Mouse (Mus musculus): ENCODE data around the gene Rab11fip5. TPM values are rescaled to one million over a fixed set of nuclear protein-coding genes. Genes with fewer than 3 reads are reported as not detected.

Rab11fip5 gene
- polyA plus RNA-seq (2015; fragmentation: Nextera tagmentation; extraction: Ambion mirVana): 14.1 and 14.2 TPM in 2 replicates

- WGBS: 2% methylated on average over 67 of the region's 80 CpGs
- H3K9ac ChIP-seq: peak within 1 kb of the TSS; percentile 73
- no peaks in the 10 kb centered on the region for H3K9me3 ChIP-seq
- peaks cover 37% of the 10 kb centered on the region for H3K4me1 ChIP-seq
- peak within 1 kb of the TSS; percentile 47 for H3K27ac ChIP-seq
- peak within 1 kb of the TSS; percentile 74 for H3K4me3 ChIP-seq
- H3K36me3 ChIP-seq: no peaks in the 10 kb centered on the region
- no peaks in the 10 kb centered on the region for H3K27me3 ChIP-seq
- peak within 1 kb of the TSS; percentile 92 for H3K4me2 ChIP-seq
- ATAC-seq (ENCODE audit: borderline replicate concordance, extremely low read depth, low FRiP score, low TSS enrichment): peak; percentile 10
These were observed at the start of gene Rab11fip5 for GRCm38 (mm10) chr6:85373951-85374733. TSS of gene Rab11fip5 (minus strand) at chr6:85374634.

GRCm38 (mm10) chr6:85423836-85424379 is 49.5 kb upstream of the Rab11fip5 start, which contains the start of gene Noto:
TSS of gene Noto (plus strand) at chr6:85423886.
- Histone ChIP-seq H3K27ac (peak within 1 kb of the TSS; percentile 57), H3K4me1 (0 out of 2 replicates have a peak, but pooled peaks cover 11% of the 10 kb centered on the region), H3K4me2 (peak within 1 kb of the TSS; percentile 22; the same call in 1 of the 2 replicates), H3K4me3 (no peak within 1 kb of the TSS), H3K9ac (no peak within 1 kb of the TSS), H3K27me3 (no peaks in the 10 kb centered on the region; the same call in 1 of the 2 replicates), H3K36me3 (no peaks in the 10 kb centered on the region), H3K9me3 (no peaks in the 10 kb centered on the region)
- no peak for ATAC-seq (ENCODE audit: borderline replicate concordance, extremely low read depth, low FRiP score, low TSS enrichment)
- 10% methylated on average over 28 of the region's 28 CpGs for WGBS

GRCm38 (mm10) chr6:85419150-85419549 is 44.7 kb upstream of the Rab11fip5 start:
- no peak; the same call in 1 of the 2 replicates for ATAC-seq (ENCODE audit: borderline replicate concordance, extremely low read depth, low FRiP score, low TSS enrichment)
- Histone ChIP-seq H3K4me1 (0 out of 2 replicates have a peak, but pooled peaks cover 11% of the 10 kb centered on the region), H3K36me3 (no peaks in the 10 kb centered on the region), H3K9ac (no peak overlapping the region), H3K9me3 (no peaks in the 10 kb centered on the region), H3K4me2 (no peak overlapping the region), H3K27ac (peak overlapping the region; percentile 61), H3K4me3 (no peak overlapping the region), H3K27me3 (no peaks in the 10 kb centered on the region; the same call in 1 of the 2 replicates)
- WGBS: 42% methylated on average over 2 of the region's 2 CpGs

GRCm38 (mm10) chr6:85415829-85416228 is 41.4 kb upstream of the Rab11fip5 start:
- no peak overlapping the region for H3K4me3 ChIP-seq
- no peaks in the 10 kb centered on the region for H3K36me3 ChIP-seq
- no peaks in the 10 kb centered on the region for H3K4me1 ChIP-seq
- peak overlapping the region; percentile 3; the same call in 1 of the 2 replicates for H3K4me2 ChIP-seq
- no peak overlapping the region for H3K9ac ChIP-seq
- peak overlapping the region; percentile 87 for H3K27ac ChIP-seq
- no peak for ATAC-seq (ENCODE audit: borderline replicate concordance, extremely low read depth, low FRiP score, low TSS enrichment)
- H3K27me3 ChIP-seq: no peaks in the 10 kb centered on the region
- 38% methylated on average over 3 of the region's 3 CpGs for WGBS
- no peaks in the 10 kb centered on the region for H3K9me3 ChIP-seq

GRCm38 (mm10) chr6:85410771-85411273 is 36.4 kb upstream of the Rab11fip5 start:
- H3K27me3 ChIP-seq: peaks cover 35% of the 10 kb centered on the region
- no peaks in the 10 kb centered on the region for H3K36me3 ChIP-seq
- no peak overlapping the region for H3K9ac ChIP-seq
- H3K4me1 ChIP-seq: no peaks in the 10 kb centered on the region
- peak; percentile 69; the same call in 1 of the 2 replicates for ATAC-seq (ENCODE audit: borderline replicate concordance, extremely low read depth, low FRiP score, low TSS enrichment)
- no peak overlapping the region for H3K4me2 ChIP-seq
- 0 out of 2 replicates have a peak overlapping the region, but pooled peaks have one; percentile 1 for H3K27ac ChIP-seq
- no peaks in the 10 kb centered on the region for H3K9me3 ChIP-seq
- WGBS: 9% methylated on average over 13 of the region's 13 CpGs
- H3K4me3 ChIP-seq: no peak overlapping the region

GRCm38 (mm10) chr6:85409003-85409402 is 34.6 kb upstream of the Rab11fip5 start:
- 4% methylated on average over 31 of the region's 31 CpGs for WGBS
- no peaks in the 10 kb centered on the region for H3K4me1 ChIP-seq
- no peaks in the 10 kb centered on the region for H3K36me3 ChIP-seq
- H3K27me3 ChIP-seq: peaks cover 35% of the 10 kb centered on the region
- ATAC-seq (ENCODE audit: borderline replicate concordance, extremely low read depth, low FRiP score, low TSS enrichment): no peak
- H3K27ac ChIP-seq: no peak overlapping the region
- no peak overlapping the region for H3K4me3 ChIP-seq
- H3K9me3 ChIP-seq: no peaks in the 10 kb centered on the region
- no peak overlapping the region for H3K9ac ChIP-seq
- peak overlapping the region; percentile 23 for H3K4me2 ChIP-seq

- H3K36me3 ChIP-seq: no peaks in the 10 kb centered on the region
- peaks cover 9% of the 10 kb centered on the region for H3K27me3 ChIP-seq
- 80% methylated on average over 10 of the region's 10 CpGs for WGBS
- H3K4me2 ChIP-seq: no peak overlapping the region
- no peak overlapping the region for H3K9ac ChIP-seq
- no peak overlapping the region for H3K4me3 ChIP-seq
- no peak overlapping the region for H3K27ac ChIP-seq
- no peak for ATAC-seq (ENCODE audit: borderline replicate concordance, extremely low read depth, low FRiP score, low TSS enrichment)
- no peaks in the 10 kb centered on the region for H3K9me3 ChIP-seq
- no peaks in the 10 kb centered on the region for H3K4me1 ChIP-seq
These were observed 28.6 kb upstream of the Rab11fip5 start for GRCm38 (mm10) chr6:85403039-85403438.

- no peak overlapping the region for H3K9ac ChIP-seq
- H3K4me2 ChIP-seq: no peak overlapping the region
- H3K27ac ChIP-seq: no peak overlapping the region
- no peaks in the 10 kb centered on the region for H3K36me3 ChIP-seq
- no peak overlapping the region for H3K4me3 ChIP-seq
- H3K4me1 ChIP-seq: no peaks in the 10 kb centered on the region
- peaks cover 5% of the 10 kb centered on the region for H3K27me3 ChIP-seq
- no peak for ATAC-seq (ENCODE audit: borderline replicate concordance, extremely low read depth, low FRiP score, low TSS enrichment)
- WGBS: 57% methylated on average over 2 of the region's 2 CpGs
- H3K9me3 ChIP-seq: no peaks in the 10 kb centered on the region
These were observed 28.2 kb upstream of the Rab11fip5 start for GRCm38 (mm10) chr6:85402613-85403012.

- no peak overlapping the region for H3K4me2 ChIP-seq
- H3K36me3 ChIP-seq: no peaks in the 10 kb centered on the region
- H3K4me3 ChIP-seq: no peak overlapping the region
- no peak overlapping the region for H3K9ac ChIP-seq
- H3K9me3 ChIP-seq: no peaks in the 10 kb centered on the region
- no peak for ATAC-seq (ENCODE audit: borderline replicate concordance, extremely low read depth, low FRiP score, low TSS enrichment)
- 22% methylated on average over 5 of the region's 5 CpGs for WGBS
- no peak overlapping the region for H3K27ac ChIP-seq
- H3K27me3 ChIP-seq: no peaks in the 10 kb centered on the region
- H3K4me1 ChIP-seq: no peaks in the 10 kb centered on the region
These were observed 25.3 kb upstream of the Rab11fip5 start for GRCm38 (mm10) chr6:85399715-85400114.

- no peak for ATAC-seq (ENCODE audit: borderline replicate concordance, extremely low read depth, low FRiP score, low TSS enrichment)
- H3K27ac ChIP-seq: no peak overlapping the region
- no peak overlapping the region for H3K4me3 ChIP-seq
- no peaks in the 10 kb centered on the region for H3K4me1 ChIP-seq
- no peak overlapping the region for H3K9ac ChIP-seq
- no peaks in the 10 kb centered on the region for H3K36me3 ChIP-seq
- H3K9me3 ChIP-seq: no peaks in the 10 kb centered on the region
- no peak overlapping the region for H3K4me2 ChIP-seq
- H3K27me3 ChIP-seq: no peaks in the 10 kb centered on the region; the same call in 1 of the 2 replicates
- 17% methylated on average over 1 of the region's 1 CpGs for WGBS
These were observed 22.7 kb upstream of the Rab11fip5 start for GRCm38 (mm10) chr6:85397165-85397564.

- Histone ChIP-seq H3K9ac (no peak overlapping the region), H3K4me2 (no peak overlapping the region), H3K27ac (no peak overlapping the region), H3K27me3 (no peaks in the 10 kb centered on the region; the same call in 1 of the 2 replicates), H3K4me1 (no peaks in the 10 kb centered on the region), H3K36me3 (no peaks in the 10 kb centered on the region), H3K4me3 (no peak overlapping the region), H3K9me3 (no peaks in the 10 kb centered on the region)
- 83% methylated on average over 2 of the region's 2 CpGs for WGBS
- no peak for ATAC-seq (ENCODE audit: borderline replicate concordance, extremely low read depth, low FRiP score, low TSS enrichment)
These were observed 20.9 kb upstream of the Rab11fip5 start for GRCm38 (mm10) chr6:85395360-85395759.

- H3K9ac ChIP-seq: no peak overlapping the region
- ATAC-seq (ENCODE audit: borderline replicate concordance, extremely low read depth, low FRiP score, low TSS enrichment): no peak
- 12% methylated on average over 6 of the region's 7 CpGs for WGBS
These were observed 17.4 kb upstream of the Rab11fip5 start for GRCm38 (mm10) chr6:85391803-85392202.

More at GRCm38 (mm10) chr6:85391803-85392202, 17.4 kb upstream of the Rab11fip5 start:
- Histone ChIP-seq H3K9me3 (no peaks in the 10 kb centered on the region), H3K4me1 (no peaks in the 10 kb centered on the region), H3K4me3 (no peak overlapping the region), H3K36me3 (no peaks in the 10 kb centered on the region), H3K27ac (no peak overlapping the region), H3K27me3 (no peaks in the 10 kb centered on the region; the same call in 1 of the 2 replicates), H3K4me2 (no peak overlapping the region)
